Mouse (Mus musculus) forebrain, embryonic 16.5 days (tissue): ENCODE data around the gene Coro2a. TPM values are rescaled to one million over a fixed set of nuclear protein-coding genes. Genes with fewer than 3 reads are reported as not detected.
"Not testable (repeated sequence)": the region's sequence is repeated elsewhere in the genome, so short reads cannot be mapped to it uniquely, and the experiment has no call there.

Experiments used
- ATAC-seq: fragments of 200-750 bp; cut with Nextera tagmentation; 2 replicates; pipeline ENCODE4 v1.8.0; 2017; ENCODE audit warnings: mild to moderate bottlenecking, moderate library complexity
- H3K27ac ChIP-seq: fragments of 300-500 bp; sonication (generic); 2 replicates; pipeline ENCODE4 v1.5.1; 2014; ENCODE audit warnings: low read length, control low read depth
- H3K27me3 ChIP-seq: fragments of 300-500 bp; sonication (generic); replicated peaks from 2 replicates; pipeline ENCODE4 v1.6.1; 2014; ENCODE audit warnings: low read length; ENCODE audit not compliant: control insufficient read depth, insufficient read depth
- H3K36me3 ChIP-seq: fragments of 300-500 bp; sonication (generic); 2 replicates; pipeline ENCODE4 v1.6.1; 2014; ENCODE audit not compliant: control insufficient read depth, insufficient read depth
- H3K4me1 ChIP-seq: fragments of 300-500 bp; sonication (generic); replicated peaks from 2 replicates; pipeline ENCODE4 v1.6.1; 2014; ENCODE audit warnings: low read length; ENCODE audit not compliant: control insufficient read depth, insufficient read depth
- H3K4me2 ChIP-seq: fragments of 300-500 bp; sonication (generic); 2 replicates; pipeline ENCODE4 v1.6.1; 2014; ENCODE audit warnings: mild to moderate bottlenecking, low read length, control low read depth
- H3K4me3 ChIP-seq: fragments of 300-500 bp; sonication (generic); replicated peaks from 2 replicates; pipeline ENCODE4 v1.5.1; 2014; ENCODE audit warnings: mild to moderate bottlenecking, low read length, control low read depth
- H3K9ac ChIP-seq: fragments of 300-500 bp; sonication (generic); replicated peaks from 2 replicates; pipeline ENCODE4 v1.6.1; 2014; ENCODE audit warnings: low read depth, low read length, control low read depth
- H3K9me3 ChIP-seq: fragments of 300-500 bp; sonication (generic); 2 replicates; pipeline ENCODE4 v1.6.1; 2016; ENCODE audit warnings: low read length; ENCODE audit not compliant: control insufficient read depth
- WGBS: fragments of 180-500 bp; shearing (Covaris S2); extraction: QIAGEN DNeasy Blood & Tissue Kit; methylation state at CpG from one replicate; pipeline ENCODE4 v1.1.7; 2014; 5-methylcytosine and 5-hydroxymethylcytosine counted together
- polyA plus RNA-seq: library from polyadenylated mRNA; unstranded; fragments of >200 nt; fragmentation: Nextera tagmentation; extraction: Ambion mirVana; gene quantifications from 2 replicates; pipeline ENCODE4 v1.2.1, GENCODE M21; 2015

The Coro2a gene
- polyA plus RNA-seq, 1 experiment from 2014 or later = 7.6 TPM

DNA sequence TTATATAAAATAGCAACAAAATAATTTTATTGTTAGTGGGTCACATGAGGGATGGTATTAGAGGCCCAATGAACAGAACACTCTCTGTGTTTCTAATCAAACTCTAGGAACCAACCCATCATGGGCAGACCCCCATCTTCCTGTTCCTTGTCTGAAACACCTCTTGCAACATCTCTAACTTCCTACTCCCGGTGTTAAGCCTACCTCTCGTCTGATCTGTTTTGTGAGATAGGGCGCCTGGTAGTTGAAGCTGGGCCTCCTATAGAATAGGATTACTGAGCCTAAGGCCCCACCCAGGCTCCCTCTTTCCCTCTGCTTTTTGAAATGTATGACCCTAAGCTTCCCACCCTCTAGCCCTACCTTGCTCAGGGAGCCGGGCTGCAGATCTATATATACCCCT, 11.2 kb downstream of the Coro2a start:
- no peak overlapping the region for H3K27ac ChIP-seq
- no peak overlapping the region for H3K9ac ChIP-seq
- no peaks in the 10 kb centered on the region for H3K4me1 ChIP-seq
- 71% methylated on average over 4 of the region's 4 CpGs for WGBS
- no peak overlapping the region for H3K4me2 ChIP-seq
- H3K9me3 ChIP-seq = no peaks in the 10 kb centered on the region
- ATAC-seq = no peak
- H3K4me3 ChIP-seq = no peak overlapping the region
- H3K36me3 ChIP-seq = no peaks in the 10 kb centered on the region
- H3K27me3 ChIP-seq = no peaks in the 10 kb centered on the region

DNA sequence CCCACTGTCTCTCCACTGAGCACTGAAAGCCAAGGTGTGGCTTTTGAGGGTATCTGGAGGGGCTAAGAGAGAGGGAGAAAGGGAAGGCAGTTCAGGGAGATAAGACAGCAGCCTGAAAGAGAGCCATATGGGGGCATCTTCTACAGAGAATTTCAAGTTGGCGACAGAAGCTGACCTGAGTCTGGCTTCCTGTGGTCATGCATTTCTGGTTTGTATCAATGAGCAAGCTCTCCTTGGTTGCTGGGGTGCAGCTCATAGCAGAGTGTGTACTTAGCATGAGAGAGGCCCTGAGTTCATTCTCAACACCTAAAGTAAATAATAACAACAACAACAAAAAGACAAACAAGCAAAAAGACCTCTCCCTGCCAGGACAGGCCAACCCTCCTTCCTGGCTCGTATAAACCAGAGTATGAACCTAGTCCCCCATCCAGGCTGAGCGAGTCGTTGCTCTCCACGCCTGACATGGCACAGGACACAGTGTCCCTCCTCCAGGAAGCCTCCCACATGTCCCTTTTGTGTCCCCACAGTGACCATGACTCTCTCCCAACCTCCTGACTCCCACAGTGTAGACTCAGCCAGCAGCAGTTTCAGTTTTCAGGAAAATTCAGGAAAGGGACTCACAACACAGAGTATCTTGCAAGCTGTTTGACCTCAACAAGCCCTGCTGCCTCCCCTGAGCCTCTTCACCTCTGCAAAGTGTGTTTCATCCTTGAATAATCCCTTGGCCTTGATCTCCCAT, 11.9 kb downstream of the Coro2a start:
- no peak overlapping the region for H3K9ac ChIP-seq
- 77% methylated on average over 5 of the region's 5 CpGs for WGBS

DNA sequence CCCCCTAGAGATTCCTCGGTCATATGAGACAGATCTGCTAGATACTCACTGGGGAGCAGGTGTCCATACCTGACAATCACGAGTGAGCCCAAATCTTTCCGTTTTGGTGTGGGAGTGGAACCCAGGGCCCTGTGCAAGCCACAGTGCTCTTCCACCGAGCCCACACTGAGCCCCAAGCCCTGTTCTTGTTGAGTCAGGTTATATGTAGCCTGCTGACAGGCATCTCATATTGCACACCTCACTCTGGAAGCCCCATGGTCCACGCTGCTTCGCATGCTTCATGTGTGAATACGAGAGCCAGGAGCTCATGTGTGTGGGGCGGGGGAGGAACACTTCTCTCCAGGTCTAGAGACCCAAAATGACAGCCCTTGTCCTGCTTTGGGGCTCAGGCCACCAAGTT, 12.9 kb downstream of the Coro2a start:
- no peak overlapping the region for H3K4me3 ChIP-seq
- no peak overlapping the region for H3K4me2 ChIP-seq
- no peaks in the 10 kb centered on the region for H3K4me1 ChIP-seq
- no peak overlapping the region for H3K9ac ChIP-seq
- H3K27me3 ChIP-seq = no peaks in the 10 kb centered on the region
- H3K9me3 ChIP-seq = no peaks in the 10 kb centered on the region
- no peak for ATAC-seq
- H3K36me3 ChIP-seq = no peaks in the 10 kb centered on the region
- H3K27ac ChIP-seq = no peak overlapping the region
- WGBS = 83% methylated on average over 8 of the region's 8 CpGs

More for the DNA sequence above, 11.9 kb downstream of the Coro2a start:
- no peak overlapping the region for H3K4me2 ChIP-seq
- no peak for ATAC-seq
- H3K9me3 ChIP-seq = no peaks in the 10 kb centered on the region
- H3K27ac ChIP-seq = no peak overlapping the region
- no peaks in the 10 kb centered on the region for H3K27me3 ChIP-seq
- no peak overlapping the region for H3K4me3 ChIP-seq
- no peaks in the 10 kb centered on the region for H3K36me3 ChIP-seq
- no peaks in the 10 kb centered on the region for H3K4me1 ChIP-seq

DNA sequence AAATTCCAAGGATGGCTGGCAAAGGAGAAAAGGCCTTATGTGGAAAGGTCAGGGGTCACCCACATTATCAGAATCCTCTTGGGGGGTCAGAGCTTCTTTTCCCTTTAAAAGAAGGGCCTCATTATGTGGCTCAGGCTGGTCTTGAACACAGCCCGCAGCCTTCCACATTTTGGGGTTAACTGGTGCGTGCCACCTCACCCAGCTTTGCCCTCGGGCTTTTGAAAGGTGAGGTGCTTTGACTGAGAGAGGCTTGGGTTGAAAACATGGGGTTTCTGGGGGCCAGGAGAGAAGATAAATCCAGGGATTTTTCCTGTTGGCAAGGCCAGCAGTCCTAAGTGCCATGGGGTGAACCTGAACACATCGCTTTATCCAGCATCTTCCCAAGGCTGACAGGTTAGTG, 15.5 kb downstream of the Coro2a start:
- no peak for ATAC-seq
- Histone ChIP-seq H3K9me3 (0 out of 2 replicates have a peak, but pooled peaks cover 2% of the 10 kb centered on the region), H3K36me3 (no peaks in the 10 kb centered on the region), H3K27me3 (no peaks in the 10 kb centered on the region), H3K4me2 (no peak overlapping the region), H3K4me1 (no peaks in the 10 kb centered on the region), H3K4me3 (no peak overlapping the region), H3K27ac (no peak overlapping the region), H3K9ac (no peak overlapping the region)
- WGBS = 71% methylated on average over 4 of the region's 4 CpGs

DNA sequence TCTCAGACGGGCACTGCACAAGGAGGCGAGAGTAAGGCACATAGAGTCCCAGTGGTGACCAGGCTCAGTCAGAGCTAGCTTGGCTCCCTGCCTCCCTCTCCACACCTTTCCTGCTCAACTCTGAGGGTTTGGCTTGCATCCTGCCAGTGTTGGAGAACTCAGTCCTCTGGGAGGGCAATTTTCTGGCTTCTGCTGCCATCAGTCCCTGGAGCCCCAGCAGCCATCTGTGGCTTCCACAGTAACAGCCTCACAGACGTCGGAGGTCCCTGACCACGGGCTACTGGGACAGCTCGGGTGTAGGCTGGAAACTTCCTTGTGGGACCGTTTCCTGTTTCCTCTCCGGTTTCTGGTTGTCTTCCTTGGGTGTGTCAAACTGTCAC, 16.2 kb downstream of the Coro2a start:
- H3K36me3 ChIP-seq = no peaks in the 10 kb centered on the region
- no peak for ATAC-seq
- H3K4me3 ChIP-seq = no peak overlapping the region
- H3K9me3 ChIP-seq = 0 out of 2 replicates have a peak, but pooled peaks cover 4% of the 10 kb centered on the region
- no peak overlapping the region for H3K4me2 ChIP-seq
- H3K27ac ChIP-seq = no peak overlapping the region
- no peak overlapping the region for H3K9ac ChIP-seq
- H3K27me3 ChIP-seq = no peaks in the 10 kb centered on the region
- H3K4me1 ChIP-seq = no peaks in the 10 kb centered on the region
- 77% methylated on average over 8 of the region's 8 CpGs for WGBS

DNA sequence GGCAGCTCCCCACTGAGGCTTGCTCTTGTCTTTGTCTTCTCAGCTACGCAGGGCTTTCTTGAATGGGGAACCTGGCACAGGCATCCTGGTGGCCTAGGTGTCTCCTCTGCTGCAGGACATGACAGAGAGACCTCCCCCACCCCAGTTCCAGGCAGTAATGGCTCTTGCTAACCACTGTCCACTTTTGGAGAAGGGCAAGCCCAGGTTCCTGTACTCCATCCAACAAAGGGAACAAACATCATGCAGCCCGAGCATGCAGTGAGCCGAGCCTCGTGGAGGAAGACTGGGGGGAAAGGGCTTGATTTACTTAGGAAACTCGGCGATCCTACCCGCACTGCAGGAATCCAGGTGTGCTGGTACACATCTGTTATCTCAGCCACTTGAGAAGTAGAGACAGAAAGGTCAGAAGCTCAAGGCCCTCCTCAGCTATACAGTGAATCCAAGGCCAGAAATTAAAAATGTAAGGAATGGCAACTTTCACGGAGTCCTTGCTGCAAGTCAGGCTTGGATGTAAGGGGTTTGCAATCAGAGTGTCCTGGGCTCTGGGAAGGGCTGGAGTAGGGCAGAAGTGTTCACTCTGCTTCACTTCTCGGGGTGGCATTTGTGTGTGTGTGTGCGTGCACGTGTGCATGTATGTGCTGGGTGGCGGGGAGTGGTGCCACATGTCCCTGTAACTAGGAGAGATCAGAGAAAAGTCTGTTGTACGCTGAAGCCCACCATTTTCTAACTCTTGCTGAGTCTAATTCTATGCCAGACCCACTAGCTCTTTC, 16.8 kb downstream of the Coro2a start:
- WGBS = 79% methylated on average over 13 of the region's 13 CpGs
- ATAC-seq = no peak
- no peaks in the 10 kb centered on the region for H3K36me3 ChIP-seq

DNA sequence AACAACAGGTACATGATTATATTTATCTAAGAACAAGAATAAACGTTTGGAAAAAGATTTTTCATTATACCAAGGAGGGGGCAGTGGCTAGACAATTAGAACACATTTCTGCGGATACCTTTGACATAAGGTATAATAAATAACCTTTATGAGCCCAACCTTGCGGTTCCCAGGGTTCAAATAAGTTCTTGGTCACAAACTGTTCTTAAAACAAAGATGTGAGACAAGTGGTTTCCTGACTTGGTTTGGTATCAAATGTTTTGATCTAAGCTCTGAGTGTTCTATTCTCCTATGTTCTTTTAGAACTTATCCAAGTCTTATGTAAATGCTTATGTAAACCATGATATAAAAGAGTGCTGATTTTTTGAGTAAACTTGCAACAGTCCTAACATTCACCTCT, 17.5 kb downstream of the Coro2a start:
- WGBS = 79% methylated on average over 3 of the region's 3 CpGs
- H3K27ac ChIP-seq = not testable (repeated sequence)

More for the DNA sequence above, 16.8 kb downstream of the Coro2a start:
- Histone ChIP-seq H3K9me3 (0 out of 2 replicates have a peak, but pooled peaks cover 4% of the 10 kb centered on the region), H3K27me3 (no peaks in the 10 kb centered on the region), H3K4me3 (no peak overlapping the region), H3K9ac (no peak overlapping the region), H3K4me1 (no peaks in the 10 kb centered on the region), H3K4me2 (no peak overlapping the region), H3K27ac (no peak overlapping the region)

DNA sequence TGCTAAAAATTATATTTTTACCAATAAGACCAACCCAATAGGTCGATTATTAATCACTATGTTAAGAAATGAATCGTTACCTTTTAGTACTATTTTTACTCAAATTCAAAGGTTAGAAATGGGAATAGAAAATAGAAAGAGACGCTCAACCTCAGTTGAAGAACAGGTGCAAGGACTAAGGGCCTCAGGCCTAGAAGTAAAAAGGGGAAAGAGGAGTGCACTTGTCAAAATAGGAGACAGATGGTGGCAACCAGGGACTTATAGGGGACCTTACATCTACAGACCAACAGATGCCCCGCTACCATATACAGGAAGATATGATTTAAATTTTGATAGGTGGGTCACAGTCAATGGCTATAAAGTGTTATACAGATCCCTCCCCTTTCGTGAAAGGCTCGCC, 17.9 kb downstream of the Coro2a start:
- WGBS = 96% methylated on average over 2 of the region's 6 CpGs
- not testable (repeated sequence) for H3K36me3 ChIP-seq

More for the DNA sequence above, 17.5 kb downstream of the Coro2a start:
- H3K9ac ChIP-seq, H3K36me3 ChIP-seq, H3K4me3 ChIP-seq, H3K4me2 ChIP-seq, H3K27me3 ChIP-seq, ATAC-seq, H3K4me1 ChIP-seq, H3K9me3 ChIP-seq: not testable (repeated sequence)

DNA sequence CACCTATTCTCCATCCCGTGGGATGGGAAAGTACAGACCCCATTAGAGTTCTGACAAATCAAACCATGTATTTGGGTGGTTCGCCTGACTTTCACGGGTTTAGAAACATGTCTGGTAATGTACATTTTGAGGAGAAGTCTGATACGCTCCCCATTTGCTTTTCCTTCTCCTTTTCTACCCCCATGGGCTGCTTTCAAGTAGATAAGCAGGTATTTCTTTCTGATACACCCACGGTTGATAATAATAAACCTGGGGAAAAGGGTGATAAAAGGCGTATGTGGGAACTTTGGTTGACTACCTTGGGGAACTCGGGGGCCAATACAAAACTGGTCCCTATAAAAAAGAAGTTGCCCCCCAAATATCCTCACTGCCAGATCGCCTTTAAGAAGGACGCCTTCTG, 20.0 kb downstream of the Coro2a start:
- not testable (repeated sequence) for H3K4me1 ChIP-seq, H3K9me3 ChIP-seq, H3K27me3 ChIP-seq, H3K9ac ChIP-seq, H3K4me3 ChIP-seq, ATAC-seq, H3K36me3 ChIP-seq, H3K4me2 ChIP-seq, H3K27ac ChIP-seq
- 86% methylated on average over 8 of the region's 9 CpGs for WGBS

More for the DNA sequence above, 17.9 kb downstream of the Coro2a start:
- not testable (repeated sequence) for H3K27ac ChIP-seq, H3K27me3 ChIP-seq, H3K4me2 ChIP-seq, H3K4me3 ChIP-seq, H3K4me1 ChIP-seq, H3K9ac ChIP-seq, H3K9me3 ChIP-seq, ATAC-seq
